Mouse (Mus musculus) lung, adult 2 months (tissue): Measurements from ENCODE around the gene Apbb1ip.

Experiments used
- CTCF ChIP-seq: fragments of 200-500 bp; IDR thresholded peaks from 2 replicates; pipeline ENCODE4 v1.5.1; 2011; ENCODE audit warnings: mild to moderate bottlenecking, low read length, control low read depth; ENCODE audit not compliant: insufficient read depth
- POLR2A ChIP-seq: fragments of 200-500 bp; IDR thresholded peaks from 2 replicates; pipeline ENCODE4 v1.6.1; 2011; ENCODE audit warnings: low read depth, mild to moderate bottlenecking, control low read depth, low read length, borderline replicate concordance; ENCODE audit errors: extremely low read depth

DNA sequence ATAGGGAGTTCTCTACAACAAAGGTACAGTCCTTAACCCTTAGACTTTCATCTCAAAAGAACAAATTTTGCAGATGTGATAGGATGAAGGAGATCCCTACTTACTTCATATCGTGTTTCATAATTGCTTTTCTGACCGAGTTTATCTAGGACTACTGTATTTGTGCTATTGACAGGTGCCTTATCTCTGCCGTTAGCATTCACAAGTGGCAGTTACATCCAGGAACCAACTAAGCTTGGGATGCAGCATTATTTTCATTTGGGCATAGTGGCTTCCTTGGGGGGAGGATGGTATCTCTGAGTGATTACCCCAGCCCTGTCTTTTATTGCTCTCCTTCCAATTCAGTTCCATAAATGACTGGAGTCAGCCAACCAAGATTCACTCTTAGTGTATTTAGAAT is 8.2 kb downstream of the Apbb1ip start:
- TF ChIP-seq CTCF (no peak), POLR2A (no peak)
